Mouse (Mus musculus) layer of hippocampus, adult 9-10 months (tissue): Measurements from ENCODE around the gene Gch1.

Experiments
- DNase-seq: peaks from one replicate; pipeline ENCODE4 v3.0.0; 2022; ENCODE audit warnings: low spot score

Gene Gch1

GRCm38 (mm10) chr14:47188848-47189634 is at the start of gene Gch1:
Gch1 (minus strand) TSS chr14:47189413.
- DNase-seq: peak; percentile 20

DNA sequence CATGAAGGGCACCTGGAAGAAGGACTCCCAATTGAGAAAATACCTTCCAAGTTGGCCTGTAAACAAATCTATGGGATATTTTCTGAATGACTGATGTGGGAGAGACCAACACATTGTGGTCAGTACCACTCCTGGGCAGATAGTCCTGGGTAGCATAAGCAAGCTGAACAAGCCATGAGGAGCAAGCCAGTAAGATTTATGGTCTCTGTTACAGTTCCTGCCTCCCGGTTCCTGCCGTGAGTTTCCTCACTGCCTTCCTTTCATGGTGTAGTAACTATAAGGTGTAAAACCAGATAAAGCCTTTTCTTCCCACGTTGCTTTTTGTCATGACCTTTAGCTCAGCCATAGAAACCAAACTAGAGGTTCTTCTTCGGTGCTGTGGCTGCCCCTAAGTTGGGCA is 48.1 kb upstream of the Gch1 start:
- DNase-seq: no peak

- no peak for DNase-seq
Measured at GRCm38 (mm10) chr14:47236491-47236890, 47.3 kb upstream of the Gch1 start.

DNA sequence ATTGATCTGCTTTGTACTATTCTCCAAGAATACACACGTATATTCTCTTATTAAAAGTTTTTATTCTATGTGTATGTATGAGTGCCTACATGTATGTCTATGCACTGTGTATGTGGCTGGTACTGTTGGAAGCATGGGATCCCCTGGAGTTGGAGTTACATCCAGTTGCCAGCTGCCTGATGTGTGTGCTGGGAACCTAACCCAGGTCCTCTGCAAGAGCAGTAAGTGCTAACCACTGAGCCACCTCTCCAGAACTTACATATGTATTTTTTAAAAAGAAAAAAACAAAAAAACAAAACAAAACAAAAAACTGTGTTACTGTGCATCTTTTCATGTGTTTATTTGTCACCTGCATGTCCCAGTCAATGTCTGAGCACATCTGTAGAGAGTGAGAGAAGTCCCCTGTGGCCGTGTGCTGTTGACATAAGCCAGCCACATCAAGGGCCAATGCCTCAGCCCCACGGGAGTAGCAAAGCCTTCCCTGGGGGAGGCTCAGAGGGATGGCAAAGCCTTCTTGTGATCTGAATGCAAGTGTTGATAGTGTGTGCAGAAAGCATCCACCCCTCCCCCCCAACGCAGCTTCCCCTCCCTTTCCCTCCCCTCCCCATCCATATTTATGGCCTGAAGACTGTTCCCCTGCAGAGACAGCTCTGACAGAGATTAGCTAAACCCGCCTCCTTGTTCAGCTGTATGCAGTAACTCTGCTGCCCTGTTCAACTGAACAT is 45.5 kb upstream of the Gch1 start:
- DNase-seq: no peak

DNA sequence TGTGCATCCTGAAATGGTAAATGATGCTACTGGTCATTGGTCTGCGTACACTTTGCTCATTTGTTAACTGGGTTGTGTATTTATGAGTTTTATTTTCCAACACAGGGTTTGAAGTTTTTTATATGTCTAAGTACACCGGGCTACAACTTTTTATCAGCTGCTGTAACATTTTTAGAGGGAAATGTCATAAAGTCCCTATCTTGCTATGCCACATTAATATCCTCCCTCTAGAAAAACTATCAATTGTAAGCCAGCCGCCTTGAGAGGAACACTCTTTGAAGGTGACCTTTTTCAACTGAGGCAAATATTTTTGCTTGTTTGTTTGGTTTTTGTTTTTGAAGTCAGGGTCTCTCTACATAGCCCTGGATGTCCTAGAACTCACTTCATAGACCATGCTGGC is 44.8 kb upstream of the Gch1 start:
- DNase-seq: no peak

- no peak for DNase-seq
Measured at GRCm38 (mm10) chr14:47233602-47234001, 44.4 kb upstream of the Gch1 start.

GRCm38 (mm10) chr14:47229796-47230376 is 40.7 kb upstream of the Gch1 start:
- no peak for DNase-seq

- no peak for DNase-seq
Measured at GRCm38 (mm10) chr14:47225931-47226330, 36.7 kb upstream of the Gch1 start.

- no peak for DNase-seq
Measured at GRCm38 (mm10) chr14:47224476-47225325, 35.5 kb upstream of the Gch1 start.

DNA sequence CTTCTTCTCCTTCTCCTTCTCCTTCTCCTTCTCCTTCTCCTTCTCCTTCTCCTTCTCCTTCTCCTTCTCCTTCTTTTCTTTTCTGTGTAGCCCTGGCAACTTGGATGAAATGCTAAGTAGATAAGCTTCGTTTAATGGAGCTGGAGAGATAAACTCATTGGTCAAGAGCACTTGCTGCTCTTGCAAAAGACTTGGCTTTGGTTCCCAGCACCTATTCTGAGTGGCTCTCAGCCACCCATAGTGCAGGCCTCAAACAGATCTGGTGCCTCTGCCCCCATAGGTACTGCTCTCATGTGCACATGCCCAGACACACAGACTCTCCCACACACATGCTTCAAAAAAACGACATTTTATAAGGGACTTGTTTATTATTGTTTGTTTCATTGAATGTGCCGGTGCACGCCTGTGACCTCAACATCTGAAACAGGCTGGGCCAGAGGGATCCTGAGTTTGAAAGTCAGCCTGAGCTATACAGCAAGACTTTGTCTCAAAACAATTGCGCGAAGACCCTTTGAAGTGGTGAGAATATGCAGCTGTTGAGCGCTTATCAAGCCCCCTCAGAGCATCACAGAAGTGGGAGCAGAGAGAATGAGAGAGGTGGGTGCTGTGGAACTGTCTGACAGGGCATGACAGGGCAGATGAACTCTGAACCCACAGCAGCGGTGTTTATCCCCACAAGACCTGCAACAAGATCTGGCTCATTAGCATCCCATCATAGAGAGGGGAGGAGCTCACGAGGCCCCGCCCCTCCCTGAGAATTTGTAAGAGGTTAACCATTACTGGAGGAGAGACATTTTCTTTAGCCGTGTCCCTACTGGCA is 33.6 kb upstream of the Gch1 start:
- DNase-seq: no peak

DNA sequence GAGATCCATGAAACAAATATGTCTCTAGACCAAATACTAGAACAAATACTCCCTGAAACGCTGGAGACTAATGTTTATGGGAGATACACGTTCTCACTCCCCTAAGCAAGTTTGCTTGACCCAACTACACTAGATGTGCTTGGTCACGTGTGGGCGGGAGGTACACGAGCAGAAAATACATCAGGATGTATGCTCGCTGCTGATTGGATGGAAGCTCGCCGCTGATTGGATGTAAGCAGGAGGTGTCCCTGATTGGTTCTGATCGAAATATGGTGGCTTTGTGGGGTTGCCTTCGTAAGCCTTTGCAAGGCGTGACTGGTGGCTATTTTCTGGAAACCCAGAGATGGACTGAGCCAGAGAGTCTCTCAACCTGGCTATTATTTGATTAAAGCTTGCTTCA is 32.4 kb upstream of the Gch1 start:
- no peak for DNase-seq

DNA sequence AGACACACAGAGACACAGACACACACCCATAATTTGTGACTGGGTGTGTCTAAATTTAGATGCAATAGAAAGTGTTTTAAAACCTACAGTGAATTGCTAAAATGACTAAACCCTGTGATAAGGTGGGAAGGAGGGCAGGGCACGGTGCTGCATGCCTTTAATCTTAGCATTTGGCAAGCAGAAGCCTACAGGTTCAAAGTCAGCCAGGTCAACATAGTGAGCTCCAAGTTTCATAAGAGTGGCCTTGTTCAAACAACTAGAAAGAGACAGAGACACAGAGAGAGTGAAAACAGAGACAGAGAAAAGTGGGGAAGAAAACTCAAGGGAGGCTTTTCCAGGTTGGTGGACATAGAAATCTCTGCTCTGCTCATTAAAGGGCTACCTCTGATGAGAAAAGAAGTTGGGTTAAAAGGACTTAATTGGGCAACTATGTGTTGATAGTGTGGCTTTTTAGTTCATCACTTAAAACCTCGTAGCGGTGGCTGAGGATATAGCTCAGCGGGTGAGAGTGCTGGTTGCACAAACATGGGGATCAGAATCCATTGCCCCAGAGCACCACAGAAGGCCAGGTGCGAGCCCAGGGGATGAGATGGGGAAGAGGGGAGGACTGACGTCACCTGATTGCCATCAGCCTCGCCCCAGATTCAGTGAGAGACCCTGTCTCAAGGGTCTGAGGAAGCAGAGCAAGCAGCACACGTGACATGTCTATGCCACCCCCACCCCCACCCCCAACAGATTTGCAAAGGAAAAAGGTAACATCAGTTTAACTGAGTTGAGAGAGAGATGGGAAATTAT is 31.2 kb upstream of the Gch1 start:
- no peak for DNase-seq

GRCm38 (mm10) chr14:47218766-47219606 is 29.8 kb upstream of the Gch1 start:
- no peak for DNase-seq

GRCm38 (mm10) chr14:47216541-47216940 is 27.3 kb upstream of the Gch1 start:
- DNase-seq: no peak

GRCm38 (mm10) chr14:47214367-47214766 is 25.2 kb upstream of the Gch1 start:
- no peak for DNase-seq

- DNase-seq: no peak
Measured at GRCm38 (mm10) chr14:47213305-47213704, 24.1 kb upstream of the Gch1 start.

DNA sequence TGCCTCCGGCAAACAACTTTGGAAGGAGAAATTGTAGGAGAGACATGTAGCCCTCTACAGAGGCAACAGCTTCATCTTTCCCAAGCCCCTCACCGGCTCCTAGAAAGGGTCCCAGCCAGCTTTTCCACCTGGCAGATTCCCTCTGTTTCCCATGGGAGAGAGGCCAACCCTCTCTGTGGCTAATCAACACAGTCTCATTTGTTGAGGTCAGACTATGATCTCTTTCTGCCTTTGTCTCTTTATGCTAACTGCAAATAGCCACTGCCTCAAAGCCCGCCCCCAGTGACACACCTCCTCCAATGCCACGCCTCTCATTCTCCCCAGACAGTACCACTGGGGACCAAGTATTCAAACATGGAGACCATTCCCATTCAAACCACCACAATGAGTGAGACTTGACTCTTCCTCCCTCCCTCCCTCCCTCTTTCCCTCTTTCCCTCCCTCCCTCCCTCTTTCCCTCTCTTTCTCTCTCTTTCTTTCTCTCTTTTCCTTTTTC is 20.5 kb upstream of the Gch1 start:
- DNase-seq: no peak

DNA sequence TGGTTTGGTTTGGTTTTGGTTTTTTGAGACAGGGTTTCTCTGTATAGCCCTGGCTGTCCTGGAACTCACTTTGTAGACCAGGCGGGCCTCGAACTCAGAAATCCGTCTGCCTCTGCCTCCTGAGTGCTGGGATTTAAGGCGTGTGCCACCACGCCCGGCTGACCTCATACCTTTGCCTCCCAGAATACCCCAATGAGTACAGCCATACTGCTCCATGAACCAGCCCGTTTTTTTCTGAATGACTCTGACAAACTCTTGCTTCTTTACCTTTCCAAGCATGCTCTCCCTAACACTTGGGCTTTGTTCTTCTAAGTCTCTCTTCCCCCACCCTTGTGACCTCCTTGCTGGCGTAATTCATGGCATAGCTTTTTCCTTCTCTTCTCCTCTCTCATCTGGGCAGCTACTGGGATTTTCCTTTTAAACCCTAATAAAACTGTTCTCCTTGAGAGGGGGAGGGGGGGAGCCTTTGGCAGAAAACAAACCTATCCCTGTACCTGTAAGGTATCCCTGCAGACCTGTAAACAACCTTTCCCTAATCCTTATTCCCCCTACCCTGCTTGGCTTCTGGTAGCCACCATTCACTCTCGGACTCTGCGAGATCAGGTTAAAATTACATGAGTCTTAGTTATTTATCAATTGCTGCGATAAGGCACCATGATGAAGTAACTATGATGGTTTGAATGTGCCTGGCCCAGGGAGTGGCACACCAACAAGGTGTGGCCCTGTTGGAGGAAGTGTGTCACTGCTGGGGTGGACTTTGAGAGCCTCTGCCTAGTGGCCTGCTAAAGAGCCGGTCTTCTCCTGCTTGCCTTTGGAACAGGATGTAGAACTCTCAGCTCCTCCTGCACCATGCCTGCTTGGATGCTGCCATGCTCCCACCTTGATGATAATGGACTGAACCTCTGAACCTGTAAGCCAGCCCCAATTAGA is 19.6 kb upstream of the Gch1 start:
- DNase-seq: no peak
